In genomic region chr14:33185068-33185800, GRCm38 (mm10) we compare ENCODE assay signal across 11 mouse cellular contexts. TPM values are rescaled to one million over a fixed set of nuclear protein-coding genes. Genes with fewer than 3 reads are reported as not detected.
DNase-seq lines count a peak whose midpoint lies in the region; ATAC-seq and TF ChIP-seq lines count a peak whose summit lies in the region.
"Had no signal": no experiment of that assay in that cellular context is flagged by ENCODE, and none has a peak within 500 bp of the region (broad histone marks: within the 10 kb centered on the region; RNA-seq: fewer than 3 reads in every experiment).

Wdfy4 (minus strand) TSS chr14:33185508.

- ATAC-seq in lung, postnatal 0 days: peak; percentile 28; the same call in 1 of the 2 replicates

- H3K4me2 ChIP-seq in lung, postnatal 0 days (replicated peaks; ENCODE audit: low read depth, low read length): no peak within 1 kb of the TSS
- H3K4me2 ChIP-seq: hindbrain, embryonic 15.5 days; stomach, embryonic 15.5 days had no signal

- H3K9ac ChIP-seq in lung, postnatal 0 days (replicated peaks; ENCODE audit: low read depth): no peak within 1 kb of the TSS
- H3K9ac ChIP-seq: hindbrain, embryonic 15.5 days; stomach, embryonic 15.5 days had no signal

- peak; percentile 24 for DNase-seq in kidney, adult 2 months
- no peak for DNase-seq in kidney, postnatal 25 days
- peak; percentile 2 for DNase-seq in c-Kit-positive CD71-positive TER-119-negative erythroid progenitor cells, embryonic 14.5 days (ENCODE audit: low read depth)
- DNase-seq in lung, postnatal 0 days (ENCODE audit: low spot score): peak; percentile 37
- DNase-seq in spleen, adult 18-20 months: peak; percentile 65 to 75
- no peak for DNase-seq in left cerebral cortex, postnatal 36 days (ENCODE audit: low spot score in 2 of 2)
- no peak for DNase-seq in gastrocnemius, postnatal 14 days
- DNase-seq in gastrocnemius, postnatal 4 days (ENCODE audit: low spot score in 2 of 2): no peak

- intact Hi-C loops in left cerebral cortex, postnatal 36 days (cut with DNase I): no loop called here
- intact Hi-C loops in gastrocnemius, postnatal 14 days (cut with DNase I; ENCODE audit: low total_unique reads): no loop called here

- H3K4me1 ChIP-seq in kidney, adult 2 months (ENCODE audit: control insufficient read depth, insufficient read depth, low read length): no peaks in the 10 kb centered on the region
- no peaks in the 10 kb centered on the region for H3K4me1 ChIP-seq in lung, postnatal 0 days (ENCODE audit: insufficient read depth, low read depth, low read length)
- H3K4me1 ChIP-seq: hindbrain, embryonic 15.5 days; stomach, embryonic 15.5 days had no signal

- no peak within 1 kb of the TSS for H3K27ac ChIP-seq in kidney, adult 2 months (ENCODE audit: insufficient read depth, low read depth, low read length)
- H3K27ac ChIP-seq in lung, postnatal 0 days (ENCODE audit: low read length): no peak within 1 kb of the TSS
- H3K27ac ChIP-seq: hindbrain, embryonic 15.5 days; stomach, embryonic 15.5 days had no signal

- no peak within 1 kb of the TSS for H3K4me3 ChIP-seq in kidney, adult 2 months (ENCODE audit: insufficient read depth, low read depth, low read length)
- no peak within 1 kb of the TSS for H3K4me3 ChIP-seq in lung, postnatal 0 days (ENCODE audit: low read depth, low read length)
- H3K4me3 ChIP-seq: hindbrain, embryonic 15.5 days; myocyte; stomach, embryonic 15.5 days had no signal

- TF ChIP-seq POLR2A in kidney, adult 2 months (IDR thresholded peaks at IDR 0.05; ENCODE audit: low read depth, low read length): no peak

- WGBS in kidney, adult 2 months: 82% methylated on average over 11 of the region's 11 CpGs
- 78% methylated on average over 11 of the region's 11 CpGs for WGBS in lung, postnatal 0 days

- no peak for TF ChIP-seq CTCF in kidney, adult 2 months (conservative IDR thresholded peaks at IDR 0.05; ENCODE audit: insufficient read depth, insufficient read length, low read depth, low read length)
- TF ChIP-seq CTCF in lung, postnatal 0 days (IDR thresholded peaks at IDR 0.05): no peak

- H3K9me3 ChIP-seq in lung, postnatal 0 days (ENCODE audit: low read length): no peaks in the 10 kb centered on the region
- H3K9me3 ChIP-seq: hindbrain, embryonic 15.5 days; stomach, embryonic 15.5 days had no signal

- no peak for TF ChIP-seq EP300 in lung, postnatal 0 days (IDR thresholded peaks at IDR 0.05)

- no peaks in the 10 kb centered on the region for H3K27me3 ChIP-seq in kidney, adult 2 months (replicated peaks; ENCODE audit: control insufficient read depth, insufficient read depth, low read length)
- H3K27me3 ChIP-seq in lung, postnatal 0 days (replicated peaks; ENCODE audit: insufficient read depth, low read length): no peaks in the 10 kb centered on the region
- H3K27me3 ChIP-seq: hindbrain, embryonic 15.5 days; stomach, embryonic 15.5 days had no signal

- no peaks in the 10 kb centered on the region for H3K36me3 ChIP-seq in kidney, adult 2 months (ENCODE audit: control insufficient read depth, insufficient read depth, low read length)
- no peaks in the 10 kb centered on the region for H3K36me3 ChIP-seq in lung, postnatal 0 days (ENCODE audit: insufficient read depth, low read length)
- H3K36me3 ChIP-seq: hindbrain, embryonic 15.5 days; stomach, embryonic 15.5 days had no signal

RNA-seq across cellular contexts. Expression of gene Wdfy4, which starts in this region (rescaled TPM):
- polyA plus RNA-seq in kidney, adult 2 months (2012; rRNA removed): 1.5 and 4.1 TPM in 2 replicates
- polyA plus RNA-seq in lung, postnatal 0 days (2015; fragmentation: Nextera tagmentation; extraction: Ambion mirVana): 0.90 and 0.98 TPM in 2 replicates
- total RNA-seq in left cerebral cortex, postnatal 36 days (2021): 1 to 10 TPM; 2.1 to 2.6 TPM
- total RNA-seq in gastrocnemius, postnatal 14 days (2021): 1 to 10 TPM; 1.0 to 2.1 TPM
- total RNA-seq in gastrocnemius, postnatal 4 days (2021): 1 to 10 TPM; 3.9 to 4.6 TPM

Comparison
In these comparisons a context has a peak if more than half of its experiments do, and no peak if none do; other contexts are left out.
1. DNase-seq: peak in kidney, adult 2 months (single experiment), c-Kit-positive CD71-positive TER-119-negative erythroid progenitor cells, embryonic 14.5 days (single experiment) and spleen, adult 18-20 months (2 of 2); none in kidney, postnatal 25 days (0 of 2), left cerebral cortex, postnatal 36 days (0 of 2), gastrocnemius, postnatal 14 days (single experiment) and gastrocnemius, postnatal 4 days (0 of 2).
2. Peak in DNase-seq and ATAC-seq in lung, postnatal 0 days; RNA of the gene not detected or under 1 TPM.